13 mouse cellular contexts compared by ENCODE assay signal in genomic region chr11:8293322-8294014, GRCm38 (mm10).
DNase-seq lines count a peak whose midpoint lies in the region; ATAC-seq and TF ChIP-seq lines count a peak whose summit lies in the region.
"Had no signal": no experiment of that assay in that cellular context is flagged by ENCODE, and none has a peak within 500 bp of the region (broad histone marks: within the 10 kb centered on the region; RNA-seq: fewer than 3 reads in every experiment).

No protein-coding gene starts in this region.

- no peak for TF ChIP-seq CTCF in lung, embryonic 14.5 days (IDR thresholded peaks at IDR 0.05; ENCODE audit: low read depth)
- TF ChIP-seq CTCF in lung, adult 2 months (IDR thresholded peaks at IDR 0.05; ENCODE audit: insufficient read depth, low read length): no peak

- TF ChIP-seq POLR2A in lung, adult 2 months (IDR thresholded peaks at IDR 0.05; ENCODE audit: borderline replicate concordance, extremely low read depth, low read depth, low read length): no peak

- WGBS in lung, embryonic 14.5 days: 50% methylated on average over 6 of the region's 6 CpGs
- WGBS in lung, adult 2 months: 59% methylated on average over 6 of the region's 6 CpGs
- 25% methylated on average over 6 of the region's 6 CpGs for WGBS in forebrain, embryonic 15.5 days
- 50% methylated on average over 6 of the region's 6 CpGs for WGBS in midbrain, embryonic 12.5 days
- WGBS in liver, embryonic 12.5 days (ENCODE audit: insufficient replicate concordance): 52% methylated on average over 6 of the region's 6 CpGs

- no peaks in the 10 kb centered on the region for H3K4me1 ChIP-seq in lung, embryonic 14.5 days (ENCODE audit: insufficient read depth)
- H3K4me1 ChIP-seq in lung, adult 2 months (ENCODE audit: control insufficient read depth, insufficient read depth, low read length): no peaks in the 10 kb centered on the region
- peaks cover 3% of the 10 kb centered on the region for H3K4me1 ChIP-seq in forebrain, embryonic 15.5 days
- H3K4me1 ChIP-seq in midbrain, embryonic 12.5 days: peaks cover 6% of the 10 kb centered on the region; the same call in 1 of the 2 replicates
- no peaks in the 10 kb centered on the region for H3K4me1 ChIP-seq in liver, embryonic 12.5 days

- no peak for ATAC-seq in lung, embryonic 14.5 days (ENCODE audit: insufficient read depth)
- peak; percentile 74 for ATAC-seq in forebrain, embryonic 15.5 days (replicated peaks)
- ATAC-seq in midbrain, embryonic 12.5 days (ENCODE audit: low FRiP score, low read depth): peak; percentile 87
- no peak for ATAC-seq in liver, embryonic 12.5 days

- H3K4me2 ChIP-seq in lung, embryonic 14.5 days: no peak overlapping the region
- no peak overlapping the region for H3K4me2 ChIP-seq in forebrain, embryonic 15.5 days (replicated peaks)
- H3K4me2 ChIP-seq in midbrain, embryonic 12.5 days (replicated peaks): no peak overlapping the region
- no peak overlapping the region for H3K4me2 ChIP-seq in liver, embryonic 12.5 days

- no peaks in the 10 kb centered on the region for H3K9me3 ChIP-seq in lung, embryonic 14.5 days (ENCODE audit: low read depth, low read length)
- H3K9me3 ChIP-seq in forebrain, embryonic 15.5 days: no peaks in the 10 kb centered on the region
- H3K9me3 ChIP-seq in midbrain, embryonic 12.5 days: no peaks in the 10 kb centered on the region
- no peaks in the 10 kb centered on the region for H3K9me3 ChIP-seq in liver, embryonic 12.5 days (replicated peaks)

- no peak overlapping the region for H3K9ac ChIP-seq in lung, embryonic 14.5 days
- no peak overlapping the region for H3K9ac ChIP-seq in forebrain, embryonic 15.5 days (replicated peaks)
- H3K9ac ChIP-seq in midbrain, embryonic 12.5 days (replicated peaks): no peak overlapping the region
- no peak overlapping the region for H3K9ac ChIP-seq in liver, embryonic 12.5 days

- intact Hi-C loops in heart, postnatal 25 days (cut with DNase I): no loop called here

- no peak overlapping the region for H3K4me3 ChIP-seq in lung, embryonic 14.5 days (ENCODE audit: low read depth, low read length)
- H3K4me3 ChIP-seq in lung, adult 2 months (replicated peaks; ENCODE audit: extremely low read depth, low read depth, low read length): no peak overlapping the region
- H3K4me3 ChIP-seq in forebrain, embryonic 15.5 days: no peak overlapping the region
- H3K4me3 ChIP-seq in midbrain, embryonic 12.5 days: no peak overlapping the region
- H3K4me3 ChIP-seq in liver, embryonic 12.5 days: no peak overlapping the region

- no peak overlapping the region for H3K27ac ChIP-seq in lung, embryonic 14.5 days (ENCODE audit: low read depth)
- no peak overlapping the region for H3K27ac ChIP-seq in forebrain, embryonic 15.5 days (replicated peaks)
- H3K27ac ChIP-seq in midbrain, embryonic 12.5 days (replicated peaks): no peak overlapping the region
- H3K27ac ChIP-seq in liver, embryonic 12.5 days: no peak overlapping the region

- no peaks in the 10 kb centered on the region for H3K36me3 ChIP-seq in lung, embryonic 14.5 days (ENCODE audit: insufficient read depth)
- no peaks in the 10 kb centered on the region for H3K36me3 ChIP-seq in forebrain, embryonic 15.5 days
- H3K36me3 ChIP-seq in midbrain, embryonic 12.5 days: no peaks in the 10 kb centered on the region
- no peaks in the 10 kb centered on the region for H3K36me3 ChIP-seq in liver, embryonic 12.5 days

- DNase-seq in lung, embryonic 14.5 days: peak; percentile 31
- DNase-seq in lung, adult 2 months: no peak
- DNase-seq in embryo, embryonic 10.5 days (ENCODE audit: low spot score): peak; percentile 60
- no peak for DNase-seq in heart, postnatal 25 days (ENCODE audit: low spot score)
- DNase-seq in thymus, postnatal 0 days (ENCODE audit: low spot score): no peak
- DNase-seq: adrenal gland, adult 8-10 months; gastrocnemius, postnatal 36 days; heart, postnatal 14 days; kidney, adult 18-20 months; thymus, adult 18-20 months had no signal

- H3K27me3 ChIP-seq in lung, embryonic 14.5 days (ENCODE audit: insufficient read depth, low read length): no peaks in the 10 kb centered on the region
- no peaks in the 10 kb centered on the region for H3K27me3 ChIP-seq in forebrain, embryonic 15.5 days
- no peaks in the 10 kb centered on the region for H3K27me3 ChIP-seq in midbrain, embryonic 12.5 days
- H3K27me3 ChIP-seq in liver, embryonic 12.5 days (replicated peaks): no peaks in the 10 kb centered on the region

Comparison
In these comparisons a context has a peak if more than half of its experiments do, and no peak if none do; other contexts are left out.
1. DNase-seq: peak in lung, embryonic 14.5 days (single experiment) and embryo, embryonic 10.5 days (single experiment); none in lung, adult 2 months (single experiment), heart, postnatal 25 days (single experiment) and thymus, postnatal 0 days (single experiment).
2. ATAC-seq: peak in forebrain, embryonic 15.5 days (single experiment) and midbrain, embryonic 12.5 days (single experiment); none in lung, embryonic 14.5 days (single experiment) and liver, embryonic 12.5 days (single experiment).